Mouse (Mus musculus) liver, embryonic 14.5 days (tissue): Measurements from ENCODE around the gene Cobl.

Source experiments
- CTCF ChIP-seq: IDR thresholded peaks from 2 replicates; pipeline ENCODE4 v1.5.1; 2016; ENCODE audit warnings: antibody characterized with exemption, low read depth, control low read depth
- EP300 ChIP-seq: IDR thresholded peaks from 2 replicates; pipeline ENCODE4 v1.6.1; 2016; ENCODE audit warnings: antibody characterized with exemption, low read depth

GRCm38 (mm10) chr11:12463615-12464170 is 1.1 kb downstream of the Cobl start:
- TF ChIP-seq CTCF = no peak
- no peak for TF ChIP-seq EP300
